Mouse (Mus musculus): Measurements from ENCODE around the gene 4931409K22Rik.

Gene 4931409K22Rik

DNA sequence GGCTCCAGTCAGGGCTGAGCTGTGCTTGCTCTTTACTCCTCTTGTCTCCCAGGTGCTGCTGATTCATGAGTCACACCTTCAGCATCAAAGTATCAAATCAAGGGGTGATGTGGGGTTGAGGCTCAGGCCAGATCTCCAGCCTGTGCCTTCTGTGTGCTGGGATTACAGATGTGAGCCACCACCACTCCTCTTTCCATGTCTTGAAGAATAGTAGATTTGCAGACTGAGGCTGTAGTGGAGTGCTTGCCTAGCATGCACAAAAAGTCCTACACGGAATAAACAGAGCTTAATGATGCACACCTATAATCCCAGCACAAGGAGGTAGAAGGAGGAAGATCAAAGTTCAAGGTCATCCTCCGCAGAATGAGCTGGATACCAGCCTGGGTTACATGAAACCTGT, at the start of gene 4931409K22Rik:
4931409K22Rik (minus strand) TSS at position 101 of the 400 bp plus-strand sequence.
- no peak for DNase-seq (ENCODE audit: low read depth, low spot score)

- no peak for DNase-seq (ENCODE audit: low read depth, low spot score)
These were observed 49.5 kb upstream of the 4931409K22Rik start for GRCm38 (mm10) chr5:24605980-24606665.

- no peak for DNase-seq (ENCODE audit: low read depth, low spot score)
These were observed 48.8 kb upstream of the 4931409K22Rik start for GRCm38 (mm10) chr5:24605321-24605979.

GRCm38 (mm10) chr5:24604656-24605100, 48.1 kb upstream of the 4931409K22Rik start:
- DNase-seq (ENCODE audit: low read depth, low spot score) = peak; percentile 91

- DNase-seq (ENCODE audit: low read depth, low spot score) = no peak
These were observed 47.6 kb upstream of the 4931409K22Rik start for GRCm38 (mm10) chr5:24604080-24604655.

DNA sequence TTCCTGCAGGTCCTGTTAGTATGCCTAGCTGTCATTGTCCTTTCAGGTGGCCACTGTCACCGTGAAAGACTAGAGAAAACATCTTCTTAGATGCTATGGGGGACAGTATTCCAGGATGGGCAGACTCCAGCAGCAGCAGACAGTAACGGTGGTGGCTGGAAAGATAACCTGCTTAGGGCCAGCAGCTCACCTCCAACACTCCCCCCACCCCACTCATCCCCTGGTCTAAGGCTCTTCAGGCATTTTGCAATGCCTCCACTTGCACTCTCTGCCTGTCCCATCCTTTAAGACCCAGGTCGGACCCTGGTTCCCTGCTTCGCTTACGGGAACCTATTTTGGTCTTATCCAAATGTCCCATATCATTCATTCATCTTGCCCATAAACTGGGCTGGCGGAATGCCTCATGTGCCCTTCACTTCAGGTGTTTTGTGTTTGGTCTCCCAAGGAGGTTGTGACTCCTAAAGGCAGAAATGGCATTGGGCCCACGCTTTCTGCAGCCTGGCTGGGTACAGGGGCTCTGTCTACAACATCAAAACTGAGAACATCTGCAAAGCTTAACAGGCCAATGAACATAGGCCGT, 46.9 kb upstream of the 4931409K22Rik start:
- DNase-seq (ENCODE audit: low read depth, low spot score) = no peak

- DNase-seq (ENCODE audit: low read depth, low spot score) = peak; percentile 91
These were observed 46.2 kb upstream of the 4931409K22Rik start for GRCm38 (mm10) chr5:24602751-24603343.

- peak; percentile 81 for DNase-seq (ENCODE audit: low read depth, low spot score)
These were observed 45.5 kb upstream of the 4931409K22Rik start for GRCm38 (mm10) chr5:24601911-24602750.

DNA sequence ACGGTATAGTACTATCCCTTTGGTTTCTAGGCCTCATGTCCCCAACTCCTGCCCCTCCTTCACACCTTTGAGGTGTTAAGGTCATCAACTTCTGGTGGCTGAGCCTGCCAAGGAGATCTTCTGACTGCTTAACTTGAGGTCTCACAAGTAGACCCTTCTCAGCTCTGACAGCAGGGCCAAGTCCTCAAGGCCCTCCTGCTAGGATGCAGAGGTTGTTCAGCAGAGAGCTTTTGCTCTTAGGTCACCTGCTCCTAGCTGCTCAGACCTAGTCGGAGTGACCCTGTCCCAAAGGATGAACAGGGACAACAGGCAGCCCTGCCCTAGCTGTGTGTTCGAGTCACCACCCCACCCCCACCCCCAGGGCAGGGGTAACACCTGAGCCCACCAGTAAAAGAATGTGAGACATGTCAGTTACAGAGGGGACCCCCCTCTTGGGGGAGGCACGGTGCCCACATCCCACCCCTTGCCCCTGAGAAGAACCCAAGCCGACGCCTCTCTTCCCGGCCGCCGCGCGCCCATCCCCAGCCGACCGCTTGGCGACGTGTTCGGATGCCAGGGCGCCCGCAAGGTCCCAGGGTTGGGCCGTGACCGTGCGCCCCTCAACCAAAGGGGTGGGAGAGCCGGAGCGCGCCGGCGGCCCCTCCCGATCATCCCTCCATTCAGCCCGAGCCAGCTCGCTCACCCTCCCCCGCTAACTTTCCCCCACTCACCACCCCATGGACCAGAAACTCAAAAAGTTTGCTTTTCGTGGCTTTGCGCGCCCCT, 44.6 kb upstream of the 4931409K22Rik start:
- DNase-seq (ENCODE audit: low read depth, low spot score) = no peak

- DNase-seq (ENCODE audit: low read depth, low spot score) = peak; percentile 95
These were observed 43.6 kb upstream of the 4931409K22Rik start for GRCm38 (mm10) chr5:24600236-24600635.

- DNase-seq (ENCODE audit: low read depth, low spot score) = no peak
These were observed 42.5 kb upstream of the 4931409K22Rik start for GRCm38 (mm10) chr5:24599137-24599536.

- no peak for DNase-seq (ENCODE audit: low read depth, low spot score)
These were observed 42.0 kb upstream of the 4931409K22Rik start for GRCm38 (mm10) chr5:24598570-24599006.

GRCm38 (mm10) chr5:24597901-24598569, 41.4 kb upstream of the 4931409K22Rik start:
- no peak for DNase-seq (ENCODE audit: low read depth, low spot score)

- DNase-seq (ENCODE audit: low read depth, low spot score) = peak; percentile 78
These were observed 40.7 kb upstream of the 4931409K22Rik start for GRCm38 (mm10) chr5:24597221-24597728.

GRCm38 (mm10) chr5:24596519-24597171, 40.0 kb upstream of the 4931409K22Rik start:
- DNase-seq (ENCODE audit: low read depth, low spot score) = no peak

- DNase-seq (ENCODE audit: low read depth, low spot score) = no peak
These were observed 39.3 kb upstream of the 4931409K22Rik start for GRCm38 (mm10) chr5:24595786-24596380.

GRCm38 (mm10) chr5:24595261-24595660, 38.7 kb upstream of the 4931409K22Rik start:
- DNase-seq (ENCODE audit: low read depth, low spot score) = no peak

DNA sequence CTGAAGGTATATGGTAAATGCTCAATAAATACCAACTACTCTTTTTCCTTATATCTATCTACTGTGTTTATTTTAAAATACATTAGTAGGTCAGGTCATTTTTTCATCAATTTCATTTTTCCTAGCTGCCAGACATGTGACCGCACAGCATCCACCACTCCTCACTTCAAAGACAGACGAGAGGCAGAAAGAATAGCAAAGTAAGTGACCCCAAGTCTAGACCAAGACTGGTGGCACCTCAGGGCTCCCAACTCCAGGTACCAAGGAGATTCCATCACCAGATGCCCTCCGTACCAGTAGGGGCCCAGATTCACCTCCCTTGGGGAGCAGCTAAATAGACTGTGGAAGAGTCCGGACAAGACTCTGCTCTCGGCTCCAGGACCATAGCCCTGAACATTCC, 37.7 kb upstream of the 4931409K22Rik start:
- DNase-seq (ENCODE audit: low read depth, low spot score) = no peak
